Mouse (Mus musculus) hindbrain, embryonic 11.5 days (tissue): Measurements from ENCODE around the gene Tnmd. TPM values are rescaled to one million over a fixed set of nuclear protein-coding genes. Genes with fewer than 3 reads are reported as not detected.
A peak's percentile ranks its signal among the peaks of the same experiment; 100 is the strongest.

Experiments used
- ATAC-seq: fragments of 200-750 bp; cut with Nextera tagmentation; 2 replicates; pipeline ENCODE4 v1.8.0; 2017; ENCODE audit warnings: mild to moderate bottlenecking, moderate TSS enrichment, moderate library complexity; ENCODE audit not compliant: low FRiP score
- DNase-seq: peaks from one replicate; pipeline ENCODE4 v3.0.0-alpha.2; 2015; ENCODE audit warnings: low spot score
- H3K27ac ChIP-seq: fragments of 300-500 bp; sonication (generic); 2 replicates; pipeline ENCODE4 v1.5.1; 2014; ENCODE audit warnings: mild to moderate bottlenecking, low read depth, low read length
- H3K27me3 ChIP-seq: fragments of 300-500 bp; sonication (generic); 2 replicates; pipeline ENCODE4 v1.6.1; 2014; ENCODE audit warnings: mild to moderate bottlenecking, low read length, moderate library complexity, mixed read lengths; ENCODE audit not compliant: control insufficient read depth, insufficient read depth
- H3K36me3 ChIP-seq: fragments of 300-500 bp; sonication (generic); 2 replicates; pipeline ENCODE4 v1.6.1; 2014; ENCODE audit warnings: mild to moderate bottlenecking, low read length, moderate library complexity, mixed read lengths; ENCODE audit not compliant: control insufficient read depth, insufficient read depth
- H3K4me1 ChIP-seq: fragments of 300-500 bp; sonication (generic); replicated peaks from 2 replicates; pipeline ENCODE4 v1.6.1; 2014; ENCODE audit warnings: low read length, mixed read lengths; ENCODE audit not compliant: control insufficient read depth, insufficient read depth
- H3K4me2 ChIP-seq: fragments of 300-500 bp; sonication (generic); replicated peaks from 2 replicates; pipeline ENCODE4 v1.6.1; 2014; ENCODE audit warnings: mild to moderate bottlenecking, low read depth, low read length
- H3K4me3 ChIP-seq: fragments of 300-500 bp; sonication (generic); 2 replicates; pipeline ENCODE4 v1.5.1; 2014; ENCODE audit warnings: low read depth, low read length
- H3K9ac ChIP-seq: fragments of 300-500 bp; sonication (generic); 2 replicates; pipeline ENCODE4 v1.6.1; 2014; ENCODE audit warnings: low read depth, low read length
- H3K9me3 ChIP-seq: fragments of 300-500 bp; sonication (generic); 2 replicates; pipeline ENCODE4 v1.6.1; 2016; ENCODE audit warnings: low read length; ENCODE audit not compliant: control insufficient read depth
- WGBS: fragments of 180-500 bp; shearing (Covaris S2); extraction: QIAGEN DNeasy Blood & Tissue Kit; methylation state at CpG from one replicate; pipeline ENCODE4 v1.1.7; 2014; 5-methylcytosine and 5-hydroxymethylcytosine counted together
- polyA plus RNA-seq: library from polyadenylated mRNA; unstranded; fragments of >200 nt; fragmentation: Nextera tagmentation; extraction: Ambion mirVana; gene quantifications from 2 replicates; pipeline ENCODE4 v1.2.1, GENCODE M21; 2014

Tnmd gene
- 1.8 and 2.6 TPM in 2 replicates for polyA plus RNA-seq

DNA sequence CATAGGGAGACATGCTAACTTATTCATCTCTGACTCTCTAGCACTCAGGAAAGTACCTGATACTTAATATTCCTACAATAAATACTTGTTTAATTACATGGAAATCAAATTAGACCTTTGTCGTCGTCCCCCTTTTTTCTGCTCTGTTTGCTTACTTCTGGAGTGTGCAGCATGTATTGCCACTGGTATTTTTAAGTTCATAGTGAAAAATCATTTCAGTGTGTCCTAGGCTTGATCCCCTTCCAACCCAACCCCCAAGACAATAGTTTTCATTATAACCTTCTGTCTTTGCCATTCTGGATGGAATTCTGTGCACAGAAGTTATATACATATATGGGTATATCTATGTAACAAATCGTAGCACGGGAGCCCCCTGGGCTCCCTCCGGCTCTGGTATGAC, at the start of gene Tnmd:
TSS of gene Tnmd (plus strand) at position 301 of the 400 bp plus-strand sequence.
- 82% methylated on average over 5 of the region's 5 CpGs for WGBS
- no peak within 1 kb of the TSS for H3K4me3 ChIP-seq
- DNase-seq (no peak), ATAC-seq (no peak)
- no peaks in the 10 kb centered on the region for H3K4me1 ChIP-seq
- H3K36me3 ChIP-seq, result no peaks in the 10 kb centered on the region
- no peaks in the 10 kb centered on the region for H3K27me3 ChIP-seq
- no peak within 1 kb of the TSS for H3K9ac ChIP-seq
- H3K4me2 ChIP-seq, result no peak within 1 kb of the TSS
- H3K9me3 ChIP-seq, result no peaks in the 10 kb centered on the region
- H3K27ac ChIP-seq, result no peak within 1 kb of the TSS

DNA sequence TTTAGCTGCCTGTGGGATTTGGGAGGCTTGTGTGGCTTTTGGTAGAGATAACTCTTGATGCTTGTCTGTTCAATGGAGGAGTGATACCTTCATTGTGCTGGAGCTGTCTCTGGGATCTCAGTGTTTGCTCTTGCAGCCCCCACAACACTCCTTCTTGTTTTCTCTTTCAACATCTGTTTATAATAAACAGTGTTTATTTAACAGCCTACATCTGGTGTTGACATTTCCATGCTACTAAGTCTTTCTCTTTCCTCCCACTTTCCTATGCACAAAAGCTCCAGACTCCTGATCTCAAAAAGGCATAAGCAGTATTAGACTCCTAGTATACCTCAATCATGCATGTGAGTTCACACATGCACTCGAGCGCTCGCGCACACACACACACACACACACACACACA, 2.9 kb downstream of the Tnmd start:
- Histone ChIP-seq H3K9me3 (no peaks in the 10 kb centered on the region), H3K9ac (no peak overlapping the region), H3K4me1 (no peaks in the 10 kb centered on the region), H3K4me2 (no peak overlapping the region), H3K36me3 (no peaks in the 10 kb centered on the region), H3K27ac (no peak overlapping the region), H3K27me3 (no peaks in the 10 kb centered on the region), H3K4me3 (no peak overlapping the region)
- WGBS, result 88% methylated on average over 4 of the region's 4 CpGs
- ATAC-seq (no peak), DNase-seq (no peak)

DNA sequence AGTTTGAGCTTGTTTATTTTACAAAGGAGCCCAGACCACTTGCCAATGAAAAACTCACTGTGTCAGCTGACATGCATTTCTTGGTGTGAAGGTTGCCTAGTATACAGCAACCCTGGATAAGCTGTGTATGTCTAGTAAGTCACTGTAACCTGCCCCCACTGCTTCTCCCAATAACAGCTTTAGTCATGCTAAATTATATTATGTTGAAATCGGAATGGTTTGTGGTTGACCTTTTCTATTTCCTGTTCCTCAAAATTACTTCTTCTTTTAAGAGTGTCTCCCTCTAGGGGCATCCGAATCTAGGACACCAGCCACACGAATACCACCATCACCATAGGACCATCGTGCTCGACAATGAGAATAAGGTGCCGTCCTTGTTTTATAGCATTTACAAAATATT, 19.0 kb downstream of the Tnmd start:
- Histone ChIP-seq H3K9ac (no peak overlapping the region), H3K4me3 (no peak overlapping the region), H3K27ac (no peak overlapping the region), H3K27me3 (no peaks in the 10 kb centered on the region), H3K36me3 (no peaks in the 10 kb centered on the region), H3K9me3 (no peaks in the 10 kb centered on the region), H3K4me1 (no peaks in the 10 kb centered on the region), H3K4me2 (no peak overlapping the region)
- DNase-seq (no peak), ATAC-seq (no peak)
- 88% methylated on average over 6 of the region's 6 CpGs for WGBS

DNA sequence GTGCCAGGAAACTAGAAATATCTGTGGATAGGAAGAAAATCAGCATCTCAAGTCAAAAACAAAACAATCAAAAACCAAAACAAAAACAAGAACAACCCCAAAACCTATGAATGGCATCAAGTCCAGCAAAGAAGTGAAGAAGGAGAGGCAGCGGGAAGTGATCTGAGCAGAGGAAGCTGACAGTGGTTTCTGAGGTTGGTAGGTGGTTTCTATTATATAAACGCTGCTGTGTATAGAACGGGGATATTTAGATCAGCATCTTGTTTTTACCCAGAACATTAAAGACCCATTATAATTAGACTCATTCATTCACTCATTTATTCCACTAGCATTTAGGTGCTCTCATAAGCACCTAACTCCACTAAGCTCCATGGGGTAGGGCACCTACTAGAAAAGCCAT, 36.5 kb downstream of the Tnmd start:
- ATAC-seq (no peak), DNase-seq (no peak)
- Histone ChIP-seq H3K4me2 (no peak overlapping the region), H3K36me3 (no peaks in the 10 kb centered on the region), H3K4me3 (no peak overlapping the region), H3K27me3 (no peaks in the 10 kb centered on the region), H3K27ac (no peak overlapping the region), H3K4me1 (no peaks in the 10 kb centered on the region), H3K9ac (no peak overlapping the region), H3K9me3 (no peaks in the 10 kb centered on the region)
- WGBS, result 96% methylated on average over 3 of the region's 3 CpGs

DNA sequence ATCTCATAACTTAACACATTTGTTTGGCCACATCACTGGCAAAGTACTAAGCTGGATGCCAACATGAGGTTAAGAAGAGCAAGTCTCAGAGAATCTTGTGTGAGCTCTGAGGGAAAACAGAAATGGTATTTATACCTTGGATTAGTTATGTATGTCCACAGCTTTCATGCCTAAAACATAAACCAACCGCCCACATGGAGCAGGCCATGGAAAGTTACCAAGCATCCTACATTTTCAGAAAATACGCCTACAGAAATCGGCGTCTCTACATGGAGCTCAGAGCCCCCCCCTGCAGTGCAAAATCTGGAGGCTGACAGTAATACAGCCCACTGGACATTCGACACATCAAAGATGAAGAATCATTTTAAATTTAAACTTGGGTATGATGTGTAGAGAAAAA, 37.3 kb downstream of the Tnmd start:
- Histone ChIP-seq H3K4me3 (no peak overlapping the region), H3K9me3 (no peaks in the 10 kb centered on the region), H3K4me1 (no peaks in the 10 kb centered on the region), H3K4me2 (no peak overlapping the region), H3K36me3 (no peaks in the 10 kb centered on the region), H3K9ac (no peak overlapping the region), H3K27me3 (no peaks in the 10 kb centered on the region), H3K27ac (no peak overlapping the region)
- no peak for DNase-seq
- 93% methylated on average over 5 of the region's 5 CpGs for WGBS
- ATAC-seq, result no peak

DNA sequence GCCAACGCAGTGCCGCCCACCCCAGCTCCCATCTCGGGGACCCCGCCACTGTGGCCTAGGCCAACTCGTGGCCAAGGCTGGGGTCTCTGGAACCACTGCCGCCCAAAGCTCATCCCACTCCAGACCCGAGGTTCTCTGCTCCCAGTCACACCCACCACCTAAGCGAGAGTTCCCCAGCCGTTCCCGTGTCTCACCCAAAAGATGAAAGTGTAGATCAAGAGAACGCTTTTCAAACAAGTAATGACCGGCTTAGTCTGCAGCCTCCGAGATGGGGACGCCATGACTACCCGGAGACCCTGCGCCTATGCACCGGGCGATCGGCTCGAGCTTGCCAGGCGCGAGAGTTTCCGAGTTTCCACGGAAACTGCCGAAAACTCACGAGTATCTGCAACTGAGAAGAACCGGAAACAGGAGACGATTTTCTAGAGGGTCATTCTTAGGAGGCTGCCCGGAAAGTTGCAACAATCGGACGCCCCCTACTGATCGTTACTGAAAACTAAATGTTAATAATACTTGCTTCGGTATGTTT, 47.3 kb downstream of the Tnmd start, which contains the start of gene Tspan6:
TSS of gene Tspan6 (minus strand) at position 416 of the 529 bp plus-strand sequence.
- Histone ChIP-seq H3K4me1 (no peaks in the 10 kb centered on the region), H3K27ac (peak within 1 kb of the TSS; percentile 53; the same call in 1 of the 2 replicates), H3K36me3 (no peaks in the 10 kb centered on the region), H3K4me3 (peak within 1 kb of the TSS; percentile 43), H3K27me3 (no peaks in the 10 kb centered on the region), H3K9ac (peak within 1 kb of the TSS; percentile 75), H3K4me2 (peak within 1 kb of the TSS; percentile 43), H3K9me3 (no peaks in the 10 kb centered on the region)
- ATAC-seq (peak; percentile 98), DNase-seq (peak; percentile 87)
- WGBS, result 16% methylated on average over 33 of the region's 33 CpGs

DNA sequence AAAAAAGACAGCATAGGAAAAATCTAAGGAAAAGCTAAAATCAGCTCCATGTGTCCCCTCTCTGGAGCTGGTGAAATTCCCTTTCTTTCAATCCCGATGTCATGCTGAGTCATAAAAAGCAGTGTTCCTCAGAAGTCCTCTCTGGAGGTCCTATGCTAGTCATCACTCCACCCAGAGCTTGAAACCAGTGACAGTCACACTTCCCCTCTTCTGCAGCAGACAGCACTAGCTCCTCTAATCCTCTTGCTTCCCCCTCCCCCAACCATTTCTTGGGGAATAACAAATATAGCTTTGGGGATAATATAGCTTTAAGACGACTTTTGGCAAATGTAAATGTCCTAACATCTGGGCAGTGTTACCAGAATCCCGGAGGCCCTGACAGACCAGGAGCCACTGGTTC, 57.5 kb downstream of the Tnmd start, which contains the start of gene Srpx2:
TSS of gene Srpx2 (plus strand) at position 166 of the 400 bp plus-strand sequence.
- no peak within 1 kb of the TSS for H3K4me2 ChIP-seq
- no peak for ATAC-seq
- H3K36me3 ChIP-seq, result no peaks in the 10 kb centered on the region
- 49% methylated on average over 3 of the region's 3 CpGs for WGBS
- H3K27me3 ChIP-seq, result peaks cover 2% of the 10 kb centered on the region; the same call in 1 of the 2 replicates
- no peaks in the 10 kb centered on the region for H3K4me1 ChIP-seq
- H3K9ac ChIP-seq, result no peak within 1 kb of the TSS
- no peak within 1 kb of the TSS for H3K4me3 ChIP-seq
- DNase-seq, result no peak
- no peak within 1 kb of the TSS for H3K27ac ChIP-seq
- no peaks in the 10 kb centered on the region for H3K9me3 ChIP-seq

DNA sequence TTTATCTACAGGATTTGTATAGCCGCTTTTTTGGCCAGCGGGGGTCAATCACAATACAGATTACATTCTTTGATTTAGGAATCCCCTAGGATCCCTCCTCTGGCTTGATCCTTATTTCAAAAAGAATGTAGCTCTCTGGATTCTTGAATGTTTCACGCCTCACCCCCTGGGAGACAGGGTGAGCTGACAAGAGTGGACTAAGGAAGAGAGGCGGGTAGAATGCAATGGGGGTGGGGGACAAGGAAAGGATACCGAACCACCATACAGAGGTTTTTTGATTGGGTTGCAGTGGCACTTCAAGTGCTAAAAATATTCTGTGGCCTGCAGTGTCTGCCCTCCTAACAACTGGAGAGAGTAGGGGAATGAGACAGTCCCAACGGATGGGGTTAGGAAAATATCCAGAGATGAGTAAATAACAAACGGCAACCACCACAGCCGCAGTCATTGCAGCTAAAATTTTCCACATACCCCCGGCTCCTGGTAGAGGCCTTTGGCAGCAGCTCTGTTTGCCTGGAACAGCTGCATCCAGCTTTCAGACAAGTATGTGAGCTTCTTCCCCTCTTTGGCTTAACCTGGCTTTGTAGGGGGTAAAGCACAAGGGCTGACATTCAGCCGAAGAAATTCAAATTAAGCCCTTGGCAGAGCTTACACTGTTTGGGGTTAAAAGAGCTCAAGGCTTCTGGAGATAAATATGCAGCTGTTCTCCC, 60.8 kb downstream of the Tnmd start:
- WGBS, result 38% methylated on average over 10 of the region's 10 CpGs
- H3K4me3 ChIP-seq, result no peak overlapping the region
- peaks cover 2% of the 10 kb centered on the region; the same call in 1 of the 2 replicates for H3K27me3 ChIP-seq

DNA sequence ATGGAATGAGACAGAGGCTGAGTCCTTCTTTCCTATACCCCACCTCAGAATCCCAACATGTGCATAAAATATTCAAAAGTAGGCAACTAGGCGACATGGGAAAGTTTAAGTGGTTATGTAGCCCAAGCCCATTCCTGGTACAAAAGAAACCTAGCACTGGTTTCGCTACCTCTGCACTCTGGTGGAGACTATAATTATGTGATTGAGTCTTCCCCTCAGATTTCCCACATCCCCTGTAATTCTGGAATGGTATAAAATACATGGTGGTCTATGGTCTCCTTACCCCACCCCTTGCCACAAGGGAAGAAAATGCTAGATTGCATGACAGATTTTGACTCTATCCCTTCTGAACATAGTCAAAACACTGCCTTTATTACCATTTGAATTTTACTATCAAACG, 62.2 kb downstream of the Tnmd start:
- Histone ChIP-seq H3K4me3 (no peak overlapping the region), H3K4me1 (no peaks in the 10 kb centered on the region), H3K9ac (no peak overlapping the region), H3K9me3 (no peaks in the 10 kb centered on the region), H3K4me2 (no peak overlapping the region), H3K36me3 (no peaks in the 10 kb centered on the region), H3K27me3 (peaks cover 2% of the 10 kb centered on the region; the same call in 1 of the 2 replicates), H3K27ac (no peak overlapping the region)
- ATAC-seq (no peak), DNase-seq (no peak)
- WGBS, result 87% methylated on average over 3 of the region's 3 CpGs

More for the DNA sequence above, 60.8 kb downstream of the Tnmd start:
- Histone ChIP-seq H3K9me3 (no peaks in the 10 kb centered on the region), H3K4me2 (no peak overlapping the region), H3K9ac (no peak overlapping the region), H3K27ac (no peak overlapping the region), H3K36me3 (no peaks in the 10 kb centered on the region), H3K4me1 (no peaks in the 10 kb centered on the region)
- no peak for ATAC-seq
- no peak for DNase-seq
